Mouse (Mus musculus): ENCODE data around the gene Kdelr1. TPM values are rescaled to one million over a fixed set of nuclear protein-coding genes. Genes with fewer than 3 reads are reported as not detected.

Kdelr1 gene
- total RNA-seq, 2 experiments from 2014 or later: 44.4 to 91.3 TPM

Other genes starting within 250 kb of the Kdelr1 start
- gene Rasip1, start 245.3 kb upstream of the Kdelr1 start, total RNA-seq (2014; fragmentation: Nextera tagmentation): not detected in 2 replicates
- gene Rasip1, start 245.3 kb upstream of the Kdelr1 start, total RNA-seq (2017): not detected in 2 replicates
- gene Mamstr, start 232.8 kb upstream of the Kdelr1 start, total RNA-seq (2014; fragmentation: Nextera tagmentation): not detected in 2 replicates
- gene Mamstr, start 232.8 kb upstream of the Kdelr1 start, total RNA-seq (2017): not detected in 2 replicates
- not detected in 2 replicates for gene Fut2, start 206.4 kb upstream of the Kdelr1 start, total RNA-seq (2014; fragmentation: Nextera tagmentation)
- not detected in 2 replicates for gene Fut2, start 206.4 kb upstream of the Kdelr1 start, total RNA-seq (2017)
- not detected in 2 replicates for gene Ntn5, start 188.8 kb upstream of the Kdelr1 start, total RNA-seq (2014; fragmentation: Nextera tagmentation)
- not detected in 2 replicates for gene Ntn5, start 188.8 kb upstream of the Kdelr1 start, total RNA-seq (2017)
- gene Sec1, start 178.4 kb upstream of the Kdelr1 start, total RNA-seq (2014; fragmentation: Nextera tagmentation): not detected in 2 replicates
- gene Sec1, start 178.4 kb upstream of the Kdelr1 start, total RNA-seq (2017): not detected in 2 replicates
- not detected in 2 replicates for gene Car11, start 172.9 kb upstream of the Kdelr1 start, total RNA-seq (2014; fragmentation: Nextera tagmentation)
- gene Car11, start 172.9 kb upstream of the Kdelr1 start, total RNA-seq (2017): not detected in 2 replicates
- gene Dbp, start 167.7 kb upstream of the Kdelr1 start, total RNA-seq (2014; fragmentation: Nextera tagmentation): 7.1 and 9.1 TPM in 2 replicates
- 5.6 and 6.2 TPM in 2 replicates for gene Dbp, start 167.7 kb upstream of the Kdelr1 start, total RNA-seq (2017)
- 2,679 and 3,223 TPM in 2 replicates for gene Rpl18, start 157.3 kb upstream of the Kdelr1 start, total RNA-seq (2014; fragmentation: Nextera tagmentation)
- gene Rpl18, start 157.3 kb upstream of the Kdelr1 start, total RNA-seq (2017): 1,594 and 2,062 TPM in 2 replicates
- gene Sphk2, start 154.8 kb upstream of the Kdelr1 start, total RNA-seq (2014; fragmentation: Nextera tagmentation): 16.3 and 19.8 TPM in 2 replicates
- 7.5 and 7.8 TPM in 2 replicates for gene Sphk2, start 154.8 kb upstream of the Kdelr1 start, total RNA-seq (2017)
- 1.1 and 2.1 TPM in 2 replicates for gene Fam83e, start 151.6 kb upstream of the Kdelr1 start, total RNA-seq (2014; fragmentation: Nextera tagmentation)
- 0.61 and 2.9 TPM in 2 replicates for gene Fam83e, start 151.6 kb upstream of the Kdelr1 start, total RNA-seq (2017)
- not detected in 2 replicates for gene Spaca4, start 147.0 kb upstream of the Kdelr1 start, total RNA-seq (2014; fragmentation: Nextera tagmentation)
- gene Spaca4, start 147.0 kb upstream of the Kdelr1 start, total RNA-seq (2017): not detected in 2 replicates
- gene Lmtk3, start 89.0 kb upstream of the Kdelr1 start, total RNA-seq (2014; fragmentation: Nextera tagmentation): not detected in 2 replicates
- not detected in 2 replicates for gene Lmtk3, start 89.0 kb upstream of the Kdelr1 start, total RNA-seq (2017)
- 0.84 TPM in 1 of 2 replicates, not detected in the other for gene Sult2b1, start 88.1 kb upstream of the Kdelr1 start, total RNA-seq (2014; fragmentation: Nextera tagmentation)
- not detected in 2 replicates for gene Sult2b1, start 88.1 kb upstream of the Kdelr1 start, total RNA-seq (2017)
- 27.2 and 30.8 TPM in 2 replicates for gene Cyth2, start 58.2 kb upstream of the Kdelr1 start, total RNA-seq (2014; fragmentation: Nextera tagmentation)
- 36.9 and 38.0 TPM in 2 replicates for gene Cyth2, start 58.2 kb upstream of the Kdelr1 start, total RNA-seq (2017)
- not detected in 2 replicates for gene Kcnj14, start 48.0 kb upstream of the Kdelr1 start, total RNA-seq (2014; fragmentation: Nextera tagmentation)
- not detected in 2 replicates for gene Kcnj14, start 48.0 kb upstream of the Kdelr1 start, total RNA-seq (2017)
- 45.7 and 67.7 TPM in 2 replicates for gene Grwd1, start 41.8 kb upstream of the Kdelr1 start, total RNA-seq (2014; fragmentation: Nextera tagmentation)
- 22.1 and 39.4 TPM in 2 replicates for gene Grwd1, start 41.8 kb upstream of the Kdelr1 start, total RNA-seq (2017)
- gene Grin2d, start 5.6 kb downstream of the Kdelr1 start, total RNA-seq (2014; fragmentation: Nextera tagmentation): 0.92 TPM in 1 of 2 replicates, not detected in the other
- gene Grin2d, start 5.6 kb downstream of the Kdelr1 start, total RNA-seq (2017): 0.23 TPM in 1 of 2 replicates, not detected in the other
- not detected in 2 replicates for gene Syngr4, start 23.9 kb downstream of the Kdelr1 start, total RNA-seq (2014; fragmentation: Nextera tagmentation)
- not detected in 2 replicates for gene Syngr4, start 23.9 kb downstream of the Kdelr1 start, total RNA-seq (2017)
- 9.1 and 10.3 TPM in 2 replicates for gene Tmem143, start 24.2 kb downstream of the Kdelr1 start, total RNA-seq (2014; fragmentation: Nextera tagmentation)
- gene Tmem143, start 24.2 kb downstream of the Kdelr1 start, total RNA-seq (2017): 7.3 and 11.3 TPM in 2 replicates
- gene Emp3, start 48.6 kb downstream of the Kdelr1 start, total RNA-seq (2014; fragmentation: Nextera tagmentation): 167 and 180 TPM in 2 replicates
- 109 and 112 TPM in 2 replicates for gene Emp3, start 48.6 kb downstream of the Kdelr1 start, total RNA-seq (2017)
- 2.3 and 5.3 TPM in 2 replicates for gene Ccdc114, start 51.3 kb downstream of the Kdelr1 start, total RNA-seq (2014; fragmentation: Nextera tagmentation)
- 4.1 and 4.6 TPM in 2 replicates for gene Ccdc114, start 51.3 kb downstream of the Kdelr1 start, total RNA-seq (2017)
- gene Abcc6, start 157.5 kb downstream of the Kdelr1 start, total RNA-seq (2014; fragmentation: Nextera tagmentation): not detected in 2 replicates
- gene Abcc6, start 157.5 kb downstream of the Kdelr1 start, total RNA-seq (2017): not detected in 2 replicates
- gene Nomo1, start 160.9 kb downstream of the Kdelr1 start, total RNA-seq (2014; fragmentation: Nextera tagmentation): 86.4 and 105 TPM in 2 replicates
- 76.8 and 89.3 TPM in 2 replicates for gene Nomo1, start 160.9 kb downstream of the Kdelr1 start, total RNA-seq (2017)
- not detected in 2 replicates for gene Kcnj11, start 228.0 kb downstream of the Kdelr1 start, total RNA-seq (2014; fragmentation: Nextera tagmentation)
- gene Kcnj11, start 228.0 kb downstream of the Kdelr1 start, total RNA-seq (2017): not detected in 2 replicates

All from megakaryocyte-erythroid progenitor cell, adult 5-6 weeks (primary cell).